Mouse (Mus musculus) megakaryocyte, embryonic 14.5 days (primary cell): ENCODE results near the gene Klf15.

Experiments
- FLI1 ChIP-seq: IDR thresholded peaks from 2 replicates; pipeline ENCODE4 v1.6.1; 2012; ENCODE audit warnings: low read length, inconsistent platforms, mixed read lengths
- GATA1 ChIP-seq: IDR thresholded peaks from 3 replicates; pipeline ENCODE4 v1.6.1; 2012; ENCODE audit warnings: mixed read lengths, low read length, inconsistent platforms, borderline replicate concordance

DNA sequence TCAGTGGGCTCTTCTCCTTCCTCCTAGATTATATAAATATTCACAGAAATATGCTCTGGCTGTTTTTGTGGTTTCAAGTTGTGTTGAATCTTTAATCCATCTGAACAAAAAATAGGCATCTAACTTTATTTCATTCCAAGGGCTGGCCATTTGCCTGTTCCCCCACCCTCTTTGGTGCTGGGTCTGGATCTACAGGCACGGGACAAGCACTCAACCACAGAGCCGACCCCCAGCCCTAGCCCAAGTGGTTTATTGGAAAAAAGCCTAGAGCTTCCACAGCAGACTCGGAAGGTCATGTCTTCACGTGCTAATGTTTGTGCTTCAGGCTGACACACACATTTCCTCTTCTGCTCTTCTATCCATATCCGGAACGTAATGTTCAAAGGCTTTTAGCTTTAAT is 43.5 kb downstream of the Klf15 start:
- TF ChIP-seq GATA1: no peak
- TF ChIP-seq FLI1: no peak
